Mouse (Mus musculus): ENCODE measurements at regions not wholly inside any gene's neighbourhood (a gene's known extent, or its start where the extent isn't known, plus 50 kb on each side); places are given as distances from the start of the nearest gene placed in this dataset.

GRCm38 (mm10) chr5:111893905-111894311 lies 160.2 kb downstream of the Gm26897 start:
- Histone ChIP-seq H3K9me3 (replicated peaks; ENCODE audit: low read length) (peaks cover 95% of the 10 kb centered on the region), H3K36me3 (replicated peaks in 1 of 2; ENCODE audit: control insufficient read depth in 1 of 2, insufficient read depth in 1 of 2, low read length in 1 of 2) (no peaks in the 10 kb centered on the region), H3K4me2 (ENCODE audit: insufficient read depth, low read depth, poor library complexity, severe bottlenecking) (no peak overlapping the region), H3K27me3 (replicated peaks) (no peaks in the 10 kb centered on the region), H3K27ac (ENCODE audit: insufficient read depth, low read depth) (no peak overlapping the region), H3K4me3 (replicated peaks in 1 of 3; ENCODE audit: low read depth in 2 of 3, low read length in 2 of 3, poor library complexity in 1 of 3) (no peak overlapping the region), H3K4me1 (ENCODE audit: control insufficient read depth in 1 of 2, insufficient read depth in 2 of 2) (no peaks in the 10 kb centered on the region), H3K9ac (ENCODE audit: insufficient read depth, low read depth) (no peak overlapping the region), H3K79me2 (replicated peaks; ENCODE audit: control insufficient read depth, extremely low read depth, insufficient read depth, poor library complexity, severe bottlenecking) (no peaks in the 10 kb centered on the region)
- in situ Hi-C loops (cut with MboI; ENCODE audit: low pct_ligation_motif_present, low pct_unique_long_range_greater_than_20kb, low sequenced_read_pairs) (no loop called here), dilution Hi-C loops (cut with MboI; ENCODE audit: extremely low pct_ligation_motif_present, extremely low pct_unique_long_range_greater_than_20kb, low sequenced_read_pairs) (no loop called here)
- TF ChIP-seq ZC3H11A (IDR thresholded peaks at IDR 0.05; ENCODE audit: low read depth, low read length) (no peak), BHLHE40 (IDR thresholded peaks at IDR 0.05; ENCODE audit: low read depth, low read length) (no peak), CHD1 (IDR thresholded peaks at IDR 0.05; ENCODE audit: low read depth, low read length) (no peak), GABPA (IDR thresholded peaks at IDR 0.05; ENCODE audit: insufficient replicate concordance, low read depth, low read length) (no peak), ZMIZ1 (IDR thresholded peaks at IDR 0.05; ENCODE audit: low read depth, low read length) (no peak), POLR2A (IDR thresholded peaks at IDR 0.05; ENCODE audit: low read depth, low read length) (no peak), ETS1 (conservative IDR thresholded peaks at IDR 0.05; ENCODE audit: low read depth, low read length) (no peak), SMC3 (IDR thresholded peaks at IDR 0.05; ENCODE audit: low read depth, low read length) (no peak), JUND (conservative IDR thresholded peaks at IDR 0.05; ENCODE audit: low read depth, low read length) (no peak), UBTF (IDR thresholded peaks at IDR 0.05; ENCODE audit: low read depth, low read length) (no peak), MAFK (IDR thresholded peaks at IDR 0.05; ENCODE audit: insufficient replicate concordance, low read length) (no peak), ELF1 (IDR thresholded peaks at IDR 0.05; ENCODE audit: low read depth, low read length) (no peak), RCOR1 (conservative IDR thresholded peaks at IDR 0.05; ENCODE audit: low read depth, low read length) (no peak), TBP (conservative IDR thresholded peaks at IDR 0.05; ENCODE audit: low read depth, low read length) (no peak), SIN3A (IDR thresholded peaks at IDR 0.05; ENCODE audit: low read length) (no peak), ZNF384 (IDR thresholded peaks at IDR 0.05; ENCODE audit: low read depth, low read length) (no peak), E2F4 (IDR thresholded peaks at IDR 0.05; ENCODE audit: insufficient replicate concordance, low read depth, low read length) (no peak), KAT2A (IDR thresholded peaks at IDR 0.05; ENCODE audit: insufficient replicate concordance, low read length) (no peak), IRF4 (IDR thresholded peaks at IDR 0.05; ENCODE audit: low read depth, low read length) (no peak)
- no peak for DNase-seq (ENCODE audit: extremely low read depth)

GRCm38 (mm10) chr5:111897568-111897967 lies 163.8 kb downstream of the Gm26897 start:
- dilution Hi-C loops (cut with MboI; ENCODE audit: extremely low pct_ligation_motif_present, extremely low pct_unique_long_range_greater_than_20kb, low sequenced_read_pairs) (no loop called here), in situ Hi-C loops (cut with MboI; ENCODE audit: low pct_ligation_motif_present, low pct_unique_long_range_greater_than_20kb, low sequenced_read_pairs) (no loop called here)
- no peaks in the 10 kb centered on the region for H3K79me2 ChIP-seq (replicated peaks; ENCODE audit: control insufficient read depth, extremely low read depth, insufficient read depth, poor library complexity, severe bottlenecking)
- H3K9me3 ChIP-seq (replicated peaks; ENCODE audit: low read length), result peaks cover 95% of the 10 kb centered on the region
- H3K9ac ChIP-seq (ENCODE audit: insufficient read depth, low read depth), result no peak overlapping the region
- no peaks in the 10 kb centered on the region for H3K36me3 ChIP-seq (replicated peaks in 1 of 2; ENCODE audit: control insufficient read depth in 1 of 2, insufficient read depth in 1 of 2, low read length in 1 of 2)
- TF ChIP-seq CHD1 (IDR thresholded peaks at IDR 0.05; ENCODE audit: low read depth, low read length), result no peak
- TF ChIP-seq NRF1 (IDR thresholded peaks at IDR 0.05; ENCODE audit: low read depth, low read length), result no peak
- TF ChIP-seq UBTF (IDR thresholded peaks at IDR 0.05; ENCODE audit: low read depth, low read length), result no peak
- no peak for TF ChIP-seq MEF2A (IDR thresholded peaks at IDR 0.05; ENCODE audit: borderline replicate concordance, low read depth, low read length)
- no peak for TF ChIP-seq POLR2A (IDR thresholded peaks at IDR 0.05; ENCODE audit: low read depth, low read length)
- no peak for TF ChIP-seq CHD2 (IDR thresholded peaks at IDR 0.05; ENCODE audit: low read length)
- no peak for TF ChIP-seq RCOR1 (conservative IDR thresholded peaks at IDR 0.05; ENCODE audit: low read depth, low read length)
- TF ChIP-seq ZMIZ1 (IDR thresholded peaks at IDR 0.05; ENCODE audit: low read depth, low read length), result no peak
- no peak for TF ChIP-seq USF1 (IDR thresholded peaks at IDR 0.05; ENCODE audit: low read depth, low read length)
- no peak for TF ChIP-seq EP300 (IDR thresholded peaks at IDR 0.05; ENCODE audit: low read length)
- TF ChIP-seq BHLHE40 (IDR thresholded peaks at IDR 0.05; ENCODE audit: low read depth, low read length), result no peak
- TF ChIP-seq NELFE (IDR thresholded peaks at IDR 0.05; ENCODE audit: low read depth, low read length), result no peak
- no peak for TF ChIP-seq PAX5 (IDR thresholded peaks at IDR 0.05; ENCODE audit: low read length)
- TF ChIP-seq E2F4 (IDR thresholded peaks at IDR 0.05; ENCODE audit: insufficient replicate concordance, low read depth, low read length), result no peak
- TF ChIP-seq MXI1 (IDR thresholded peaks at IDR 0.05; ENCODE audit: low read depth, low read length), result no peak
- no peak for TF ChIP-seq ZC3H11A (IDR thresholded peaks at IDR 0.05; ENCODE audit: low read depth, low read length)
- no peak for TF ChIP-seq ZNF384 (IDR thresholded peaks at IDR 0.05; ENCODE audit: low read depth, low read length)
- TF ChIP-seq TCF12 (IDR thresholded peaks at IDR 0.05; ENCODE audit: low read depth, low read length), result no peak
- no peak for TF ChIP-seq MAFK (IDR thresholded peaks at IDR 0.05; ENCODE audit: insufficient replicate concordance, low read length)
- no peak for TF ChIP-seq IRF4 (IDR thresholded peaks at IDR 0.05; ENCODE audit: low read depth, low read length)
- no peaks in the 10 kb centered on the region for H3K4me1 ChIP-seq (ENCODE audit: control insufficient read depth in 1 of 2, insufficient read depth in 2 of 2)
- no peak overlapping the region for H3K4me2 ChIP-seq (ENCODE audit: insufficient read depth, low read depth, poor library complexity, severe bottlenecking)
- H3K4me3 ChIP-seq (replicated peaks in 1 of 3; ENCODE audit: low read depth in 2 of 3, low read length in 2 of 3, poor library complexity in 1 of 3), result no peak overlapping the region
- no peaks in the 10 kb centered on the region for H3K27me3 ChIP-seq (replicated peaks)
- DNase-seq (ENCODE audit: extremely low read depth), result no peak
- no peak overlapping the region for H3K27ac ChIP-seq (ENCODE audit: insufficient read depth, low read depth)

All from CH12.LX (cell line).